ENCODE assay signal across 7 mouse cellular contexts in genomic region chr9:108338886-108339781, GRCm38 (mm10). TPM values are rescaled to one million over a fixed set of nuclear protein-coding genes. Genes with fewer than 3 reads are reported as not detected.
DNase-seq lines count a peak whose midpoint lies in the region; ATAC-seq lines count a peak whose summit lies in the region.

TSS of gene Gpx1 (plus strand) at chr9:108338903.

- peak within 1 kb of the TSS; percentile 90 for H3K9ac ChIP-seq in intestine, embryonic 15.5 days

- peak; percentile 96 for ATAC-seq in intestine, embryonic 15.5 days

- H3K27ac ChIP-seq in intestine, embryonic 15.5 days = peak within 1 kb of the TSS; percentile 97
- H3K27ac ChIP-seq in midbrain, embryonic 10.5 days (replicated peaks) = peak within 1 kb of the TSS; percentile 91

- peak within 1 kb of the TSS; percentile 73 for H3K4me3 ChIP-seq in intestine, embryonic 15.5 days (replicated peaks)
- peak within 1 kb of the TSS; percentile 77 for H3K4me3 ChIP-seq in midbrain, embryonic 10.5 days

- H3K27me3 ChIP-seq in intestine, embryonic 15.5 days (replicated peaks) = no peaks in the 10 kb centered on the region
- H3K27me3 ChIP-seq in midbrain, embryonic 10.5 days (ENCODE audit: low read depth, poor library complexity, severe bottlenecking) = no peaks in the 10 kb centered on the region

- H3K4me2 ChIP-seq in intestine, embryonic 15.5 days (replicated peaks) = peak within 1 kb of the TSS; percentile 70

- no peaks in the 10 kb centered on the region for H3K9me3 ChIP-seq in intestine, embryonic 15.5 days
- no peaks in the 10 kb centered on the region for H3K9me3 ChIP-seq in midbrain, embryonic 10.5 days (replicated peaks)

- DNase-seq in adrenal gland, adult 2 months = peak; percentile 96
- peak; percentile 87 for DNase-seq in embryo, embryonic 11.5 days (ENCODE audit: low read depth, low spot score)
- DNase-seq in gastrocnemius, postnatal 36 days = peak; percentile 86 to 89
- DNase-seq in left cerebral cortex, postnatal 25 days (ENCODE audit: low spot score in 2 of 2) = peak; percentile 85 to 90
- peak; percentile 91 for DNase-seq in midbrain, embryonic 10.5 days (ENCODE audit: low spot score)
- peak; percentile 79 for DNase-seq in right cerebral cortex, postnatal 4 days

- peaks cover 14% of the 10 kb centered on the region for H3K36me3 ChIP-seq in intestine, embryonic 15.5 days
- H3K36me3 ChIP-seq in midbrain, embryonic 10.5 days = peaks cover 38% of the 10 kb centered on the region

- intact Hi-C loops in gastrocnemius, postnatal 36 days (cut with DNase I) = no loop called here
- intact Hi-C loops in left cerebral cortex, postnatal 25 days (cut with DNase I) = no loop called here

- WGBS in intestine, embryonic 15.5 days = under 1% methylated on average over 49 of the region's 49 CpGs
- 1% methylated on average over 49 of the region's 49 CpGs for WGBS in midbrain, embryonic 10.5 days

- peaks cover 15% of the 10 kb centered on the region for H3K4me1 ChIP-seq in intestine, embryonic 15.5 days (replicated peaks)
- peaks cover 38% of the 10 kb centered on the region for H3K4me1 ChIP-seq in midbrain, embryonic 10.5 days

RNA-seq across cellular contexts. Expression of gene Gpx1, which starts in this region (rescaled TPM):
- total RNA-seq in adrenal gland, adult 2 months (2021) = 100 to 1,000 TPM; 694 to 927 TPM
- 1,573 and 1,924 TPM in 2 replicates for polyA plus RNA-seq in adrenal gland, adult 2 months (2012; rRNA removed)
- 10 to 100 TPM; 60.9 to 78.2 TPM for total RNA-seq in gastrocnemius, postnatal 36 days (2021)
- 1,041 and 1,081 TPM in 2 replicates for polyA plus RNA-seq in intestine, embryonic 15.5 days (2015; fragmentation: Nextera tagmentation; extraction: Ambion mirVana)
- 100 to 1,000 TPM; 104 to 106 TPM for total RNA-seq in left cerebral cortex, postnatal 25 days (2021)
- 767 and 792 TPM in 2 replicates for polyA plus RNA-seq in midbrain, embryonic 10.5 days (2016; fragmentation: Nextera tagmentation; extraction: Ambion mirVana)

Comparison
In these comparisons a context has a peak if more than half of its experiments do, and no peak if none do; other contexts are left out.
1. Peak in every context shown above with its lines: DNase-seq, ATAC-seq, H3K4me3 ChIP-seq and H3K27ac ChIP-seq.
2. RNA of gene Gpx1 (total RNA-seq): 694 to 927 TPM in adrenal gland, adult 2 months; 104 to 106 TPM in left cerebral cortex, postnatal 25 days and 60.9 to 78.2 TPM in gastrocnemius, postnatal 36 days; every median in the first group is over 4 times any median in the second.